Mouse (Mus musculus) adrenal gland, postnatal 25 days (tissue): ENCODE data around the gene Psma5. TPM values are rescaled to one million over a fixed set of nuclear protein-coding genes. Genes with fewer than 3 reads are reported as not detected.

ENCODE experiments used
- DNase-seq: peaks from one replicate; pipeline ENCODE4 v3.0.0; 2021; ENCODE audit warnings: mixed read lengths
- total RNA-seq: library from RNA; stranded (reverse); gene quantifications from 2 replicates; pipeline ENCODE4 v1.2.3, GENCODE M21; 2021

The Psma5 gene
- total RNA-seq, 1 experiment from 2014 or later, result 95.5 TPM

DNA sequence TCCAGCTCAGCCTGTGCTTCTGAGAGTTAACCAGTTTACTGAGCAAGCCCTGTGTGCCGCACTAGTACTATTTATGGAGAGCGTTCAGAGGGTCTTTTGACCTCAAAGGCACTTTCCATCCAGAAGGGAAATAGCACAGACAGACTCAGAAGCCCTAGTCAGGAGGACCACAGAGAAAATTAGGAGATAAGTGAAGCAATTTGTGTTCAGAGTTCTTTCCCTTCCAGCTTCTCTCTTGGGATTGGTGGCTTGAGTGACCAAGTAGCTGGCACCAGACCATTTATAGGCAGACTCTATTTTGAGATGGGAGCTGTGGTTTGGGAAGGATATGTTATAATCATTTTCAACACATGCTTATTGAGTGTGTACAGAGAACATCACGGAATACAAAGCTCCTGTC is 49.7 kb downstream of the Psma5 start:
- DNase-seq, result no peak

DNA sequence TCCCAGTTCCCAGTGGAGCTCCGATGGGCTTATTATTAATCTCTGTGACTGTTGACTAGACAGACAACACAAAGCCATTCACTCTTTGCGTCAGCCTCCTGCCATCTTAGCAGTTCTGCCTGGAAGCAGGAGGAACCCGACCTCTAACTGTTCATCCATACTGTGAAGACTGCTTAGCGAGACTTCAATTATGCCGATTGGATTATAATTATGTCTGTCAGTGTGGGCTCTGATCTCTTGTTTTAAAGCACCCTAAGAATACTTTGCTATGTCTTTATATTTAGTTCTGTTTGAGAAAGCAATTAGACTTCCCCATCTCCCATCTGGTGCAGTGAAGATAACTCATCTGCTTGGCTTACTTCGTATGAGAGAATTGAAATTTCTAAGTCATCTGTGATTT is 50.8 kb downstream of the Psma5 start:
- DNase-seq, result no peak

- DNase-seq, result no peak
Measured at GRCm38 (mm10) chr3:108310921-108311341, 54.2 kb downstream of the Psma5 start.

DNA sequence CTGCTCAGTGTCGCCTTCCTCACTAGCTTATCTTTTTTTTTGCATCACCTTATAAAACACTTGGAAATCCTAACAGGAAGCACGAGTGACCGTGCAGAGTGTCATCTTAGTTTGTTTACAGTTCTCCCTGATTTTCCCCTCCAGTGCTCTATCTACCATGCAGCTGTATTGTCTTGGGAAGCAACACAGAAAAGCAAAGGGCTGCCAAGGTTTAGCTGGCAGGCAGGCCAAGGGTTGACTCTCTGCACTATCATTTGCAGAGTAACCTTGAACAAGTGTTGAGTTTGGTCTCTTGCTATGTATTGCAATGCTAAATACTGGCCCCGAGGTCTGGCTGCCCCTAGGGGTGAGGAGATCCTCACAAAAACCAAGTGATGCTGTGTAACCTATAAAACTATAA is 55.0 kb downstream of the Psma5 start:
- no peak for DNase-seq

- DNase-seq, result no peak
Measured at GRCm38 (mm10) chr3:108312414-108312813, 55.7 kb downstream of the Psma5 start.

DNA sequence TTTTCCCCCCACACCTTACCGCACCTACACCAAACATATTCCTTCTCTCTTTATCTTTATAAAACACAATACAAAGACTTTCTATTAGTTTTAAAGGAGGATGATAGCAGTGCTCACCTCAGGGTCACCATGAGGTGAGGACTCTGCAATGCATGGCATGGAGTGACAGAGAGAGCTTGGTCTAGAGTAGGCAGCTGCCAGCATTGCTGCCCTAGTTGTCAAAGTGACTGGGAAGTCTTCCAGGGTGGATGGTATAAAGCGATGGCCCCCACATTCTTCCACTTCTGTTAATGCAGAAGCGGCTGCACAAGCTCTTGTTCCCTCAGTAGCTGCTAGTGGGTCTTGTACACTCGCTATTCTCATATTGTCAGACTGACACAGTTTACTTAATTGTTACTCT is 56.4 kb downstream of the Psma5 start:
- no peak for DNase-seq

DNA sequence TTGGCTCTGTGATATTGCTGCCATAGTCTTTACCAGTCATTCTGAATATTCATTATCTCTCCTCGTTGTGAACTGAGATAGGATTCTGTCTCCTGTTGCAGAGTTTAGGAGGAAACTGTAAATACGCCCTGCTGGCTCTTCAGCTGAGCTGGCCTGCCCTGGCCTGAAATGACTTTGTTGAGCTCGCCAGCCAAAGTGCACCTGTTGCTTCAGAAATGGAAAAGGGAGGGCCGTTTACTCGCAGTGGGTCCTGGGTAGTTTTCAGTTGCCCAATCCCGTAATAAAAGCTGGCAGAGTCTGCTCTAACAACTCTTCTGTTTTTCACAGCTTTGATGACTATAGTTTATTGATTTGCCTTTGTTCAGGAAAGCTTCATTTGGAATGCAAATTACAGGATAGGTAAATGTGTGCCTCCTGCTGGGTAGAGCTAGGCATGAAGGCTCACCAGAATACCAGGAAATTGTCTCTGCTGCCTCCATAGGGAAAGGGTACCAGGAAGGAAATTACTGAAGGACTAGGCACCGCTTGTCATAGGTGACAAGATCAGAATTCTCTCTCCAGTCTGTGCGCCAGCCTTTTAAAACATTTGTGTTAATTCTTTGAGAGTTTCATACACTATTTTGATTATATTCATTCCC is 57.4 kb downstream of the Psma5 start:
- DNase-seq, result no peak

GRCm38 (mm10) chr3:108318517-108318916 is 61.8 kb downstream of the Psma5 start:
- no peak for DNase-seq

GRCm38 (mm10) chr3:108321671-108322070 is 64.9 kb downstream of the Psma5 start:
- DNase-seq, result no peak

- DNase-seq, result no peak
Measured at GRCm38 (mm10) chr3:108322136-108322535, 65.4 kb downstream of the Psma5 start.

GRCm38 (mm10) chr3:108322962-108323361 is 66.2 kb downstream of the Psma5 start:
- DNase-seq, result no peak

DNA sequence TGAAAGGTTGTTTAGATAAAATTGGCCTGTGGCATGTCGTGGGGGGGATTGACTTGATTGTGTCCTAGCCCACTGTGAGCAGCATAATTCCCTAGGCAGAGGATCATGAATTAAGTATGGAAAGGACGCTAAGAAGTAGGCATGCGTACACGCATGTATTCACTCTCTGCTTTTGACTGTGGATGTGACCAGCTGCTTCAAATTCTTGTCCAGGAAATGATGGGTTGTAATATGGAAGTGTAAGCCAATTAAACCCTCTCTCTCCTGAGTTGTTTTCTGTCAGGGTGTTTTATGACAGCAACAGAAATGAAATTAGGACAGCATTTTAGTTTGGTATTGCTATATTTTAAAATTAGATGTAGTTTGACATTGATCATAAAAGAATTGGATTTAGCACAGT is 68.1 kb downstream of the Psma5 start:
- DNase-seq, result no peak

DNA sequence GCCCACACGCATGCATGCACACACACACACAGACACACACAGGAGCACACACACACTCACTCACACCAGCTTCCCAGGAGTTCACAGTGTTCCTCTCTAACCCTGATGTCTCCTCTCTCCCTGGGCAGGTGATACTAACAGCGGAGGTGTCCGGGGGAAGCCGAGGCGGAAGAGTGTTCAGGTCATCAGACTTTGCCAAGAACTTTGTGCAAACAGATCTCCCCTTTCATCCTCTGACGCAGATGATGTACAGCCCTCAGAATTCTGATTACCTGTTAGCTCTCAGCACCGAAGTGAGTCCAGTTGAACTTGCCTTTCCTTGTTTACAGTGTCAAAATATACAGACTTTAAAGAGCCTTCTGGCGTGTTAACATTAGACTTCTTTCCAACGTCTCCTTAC is 68.8 kb downstream of the Psma5 start:
- no peak for DNase-seq

DNA sequence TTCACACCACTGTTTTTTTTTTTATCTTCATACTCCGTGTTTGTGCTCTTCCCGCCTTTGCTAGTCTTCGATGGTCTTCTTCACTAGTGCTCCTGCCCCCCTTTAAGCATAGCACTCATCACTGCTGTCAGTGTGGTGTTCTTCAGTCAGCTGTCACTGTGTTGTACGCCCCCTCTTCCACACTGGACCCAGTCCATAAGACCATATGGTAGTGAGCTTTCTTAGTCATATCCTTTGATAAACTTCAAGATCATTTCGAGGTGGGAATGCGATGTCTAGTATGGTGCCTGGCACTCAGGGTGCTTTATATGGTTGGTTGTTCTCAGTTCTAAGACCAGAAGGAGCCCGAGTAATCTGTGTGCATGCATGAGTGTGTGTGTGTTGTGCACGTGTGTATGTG is 70.5 kb downstream of the Psma5 start:
- DNase-seq, result no peak

DNA sequence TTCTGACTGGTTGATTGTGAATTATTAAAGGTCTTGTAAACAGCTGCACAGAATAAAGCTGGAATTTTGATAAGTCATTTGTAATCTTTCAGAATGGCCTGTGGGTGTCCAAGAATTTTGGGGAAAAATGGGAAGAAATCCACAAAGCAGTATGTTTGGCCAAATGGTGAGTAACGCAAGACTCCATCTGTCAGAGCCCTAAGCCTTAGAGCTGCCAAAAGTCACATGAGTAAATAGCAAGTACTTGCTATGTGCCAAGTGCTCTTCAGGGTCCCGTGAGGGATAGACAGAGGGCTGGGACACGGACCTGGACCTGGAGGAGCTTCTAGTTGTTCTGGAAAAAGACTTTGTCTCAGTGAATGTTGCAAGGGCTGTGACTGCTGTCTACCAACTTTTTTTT is 71.2 kb downstream of the Psma5 start:
- DNase-seq, result no peak

GRCm38 (mm10) chr3:108328441-108328841 is 71.7 kb downstream of the Psma5 start:
- DNase-seq, result peak; percentile 81

Other genes starting within 250 kb of the Psma5 start
- gene Gstm1, start 239.0 kb upstream of the Psma5 start, total RNA-seq, result 277 and 344 TPM in 2 replicates
- 13.2 and 17.1 TPM in 2 replicates for gene Gstm4, start 212.0 kb upstream of the Psma5 start, total RNA-seq
- gene Ampd2, start 170.3 kb upstream of the Psma5 start, total RNA-seq, result 178 and 283 TPM in 2 replicates
- 13.2 and 13.4 TPM in 2 replicates for gene Gnat2, start 164.1 kb upstream of the Psma5 start, total RNA-seq
- 136 and 143 TPM in 2 replicates for gene Gnai3, start 110.8 kb upstream of the Psma5 start, total RNA-seq
- 0.49 TPM in 1 of 2 replicates, not detected in the other for gene Gpr61, start 102.0 kb upstream of the Psma5 start, total RNA-seq
- gene Amigo1, start 70.6 kb upstream of the Psma5 start, total RNA-seq, result 21.0 and 24.7 TPM in 2 replicates
- gene Cyb561d1, start 55.7 kb upstream of the Psma5 start, total RNA-seq, result 8.7 and 12.1 TPM in 2 replicates
- 12.8 and 15.1 TPM in 2 replicates for gene Atxn7l2, start 46.0 kb upstream of the Psma5 start, total RNA-seq
- 0.15 and 0.38 TPM in 2 replicates for gene Sypl2, start 30.3 kb upstream of the Psma5 start, total RNA-seq
- gene Sort1, start 27.2 kb downstream of the Psma5 start, total RNA-seq, result 27.7 and 28.6 TPM in 2 replicates
- gene Mybphl, start 108.0 kb downstream of the Psma5 start, total RNA-seq, result not detected in 2 replicates
- 2.5 and 3.7 TPM in 2 replicates for gene Psrc1, start 126.9 kb downstream of the Psma5 start, total RNA-seq
- 6.4 and 7.5 TPM in 2 replicates for gene Celsr2, start 158.6 kb downstream of the Psma5 start, total RNA-seq
- 170 and 185 TPM in 2 replicates for gene Sars, start 188.3 kb downstream of the Psma5 start, total RNA-seq